Mouse (Mus musculus): ENCODE measurements around the gene Trafd1.

GRCm38 (mm10) chr5:121334454-121334853, 51.0 kb downstream of the Trafd1 start:
- no peak for TF ChIP-seq CTCF (IDR thresholded peaks at IDR 0.05; ENCODE audit: control insufficient read depth, insufficient read depth, low read length)
- TF ChIP-seq POLR2A (IDR thresholded peaks at IDR 0.05; ENCODE audit: borderline replicate concordance, control insufficient read depth, low read depth, low read length) = no peak

All from bone marrow, adult 2 months (tissue).